Mouse (Mus musculus) CH12.LX (cell line): ENCODE measurements around the gene Capg. TPM values are rescaled to one million over a fixed set of nuclear protein-coding genes. Genes with fewer than 3 reads are reported as not detected.
A peak's percentile ranks its signal among the peaks of the same experiment; 100 is the strongest.

Experiments used
- DNase-seq: peaks from one replicate; pipeline ENCODE4 v3.0.0-alpha.2; 2013; ENCODE audit errors: extremely low read depth
- H3K27ac ChIP-seq: 2 replicates; pipeline ENCODE4 v1.5.1; 2012; ENCODE audit warnings: low read depth, mild to moderate bottlenecking, control low read depth, moderate library complexity; ENCODE audit not compliant: insufficient read depth
- H3K27me3 ChIP-seq: replicated peaks from 2 replicates; pipeline ENCODE3; 2012; ENCODE audit warnings: inconsistent platforms
- H3K36me3 ChIP-seq, 2 experiments: replicated peaks in 1 of 2; 2 replicates each; pipeline versions ENCODE3 to v1.6.1; 2012; ENCODE audit warnings: inconsistent platforms in 1 of 2, low read length in 1 of 2, mild to moderate bottlenecking in 1 of 2, mixed read lengths in 1 of 2, moderate library complexity in 1 of 2; ENCODE audit not compliant: control insufficient read depth in 1 of 2, insufficient read depth in 1 of 2
- H3K4me1 ChIP-seq, 2 experiments: 2 replicates each; pipeline ENCODE4 v1.6.1; 2012; ENCODE audit warnings: inconsistent platforms in 1 of 2, moderate library complexity in 1 of 2; ENCODE audit not compliant: insufficient read depth in 2 of 2, control insufficient read depth in 1 of 2
- H3K4me2 ChIP-seq: 2 replicates; pipeline ENCODE4 v1.6.1; 2012; ENCODE audit warnings: low read depth, mild to moderate bottlenecking, control low read depth; ENCODE audit not compliant: poor library complexity, insufficient read depth, severe bottlenecking
- H3K4me3 ChIP-seq, 3 experiments: fragments of 150-350 bp in 1 of 3; sonication (generic) in 1 of 3; replicated peaks in 1 of 3; 2 replicates each; pipeline versions ENCODE3 to v1.5.1; 2011 to 2012; ENCODE audit warnings: low read depth in 2 of 3, low read length in 2 of 3, mild to moderate bottlenecking in 2 of 3, moderate library complexity in 2 of 3, control low read depth in 1 of 3, improper control_type of control experiment in 1 of 3, inconsistent platforms in 1 of 3, mixed read lengths in 1 of 3; ENCODE audit not compliant: poor library complexity in 1 of 3
- H3K79me2 ChIP-seq: replicated peaks from 2 replicates; pipeline ENCODE4 v1.6.1; 2012; ENCODE audit warnings: mild to moderate bottlenecking, moderate library complexity; ENCODE audit not compliant: control insufficient read depth, poor library complexity, insufficient read depth, severe bottlenecking; ENCODE audit errors: extremely low read depth
- H3K9ac ChIP-seq: 2 replicates; pipeline ENCODE4 v1.6.1; 2012; ENCODE audit warnings: low read depth, mild to moderate bottlenecking, control low read depth, moderate library complexity; ENCODE audit not compliant: insufficient read depth
- H3K9me3 ChIP-seq: replicated peaks from 2 replicates; pipeline ENCODE3; 2012; ENCODE audit warnings: low read length, inconsistent platforms, mixed read lengths
- BHLHE40 ChIP-seq: IDR thresholded peaks from 2 replicates; pipeline ENCODE4 v1.6.1; 2011; ENCODE audit warnings: mild to moderate bottlenecking, low read depth, low read length, improper control_type of control experiment
- CHD2 ChIP-seq: IDR thresholded peaks from 2 replicates; pipeline ENCODE4 v1.6.1; 2011; ENCODE audit warnings: low read length, improper control_type of control experiment
- E2F4 ChIP-seq: IDR thresholded peaks from 2 replicates; pipeline ENCODE4 v1.6.1; 2011; ENCODE audit warnings: low read depth, low read length, improper control_type of control experiment; ENCODE audit not compliant: insufficient replicate concordance
- ETS1 ChIP-seq: conservative IDR thresholded peaks from 2 replicates; pipeline ENCODE4 v1.6.1; 2012; ENCODE audit warnings: low read depth, mild to moderate bottlenecking, inconsistent platforms, low read length, improper control_type of control experiment, moderate library complexity
- IRF4 ChIP-seq: IDR thresholded peaks from 2 replicates; pipeline ENCODE4 v1.6.1; 2014; ENCODE audit warnings: low read depth, mild to moderate bottlenecking, inconsistent platforms, low read length, improper control_type of control experiment
- MAZ ChIP-seq: IDR thresholded peaks from 2 replicates; pipeline ENCODE4 v1.6.1; 2012; ENCODE audit warnings: low read depth, mild to moderate bottlenecking, inconsistent platforms, low read length, improper control_type of control experiment, moderate library complexity
- MXI1 ChIP-seq: IDR thresholded peaks from 2 replicates; pipeline ENCODE4 v1.6.1; 2011; ENCODE audit warnings: mild to moderate bottlenecking, low read depth, low read length, improper control_type of control experiment
- NRF1 ChIP-seq: IDR thresholded peaks from 2 replicates; pipeline ENCODE4 v1.6.1; 2014; ENCODE audit warnings: low read depth, mild to moderate bottlenecking, inconsistent platforms, low read length, improper control_type of control experiment, moderate library complexity
- POLR2AphosphoS2 ChIP-seq: IDR thresholded peaks from 2 replicates; pipeline ENCODE4 v1.6.1; 2011; ENCODE audit warnings: low read depth, low read length, improper control_type of control experiment
- RAD21 ChIP-seq: IDR thresholded peaks from 2 replicates; pipeline ENCODE4 v1.6.1; 2011; ENCODE audit warnings: low read depth, mild to moderate bottlenecking, low read length, improper control_type of control experiment, moderate library complexity
- USF1 ChIP-seq: IDR thresholded peaks from 2 replicates; pipeline ENCODE4 v1.6.1; 2014; ENCODE audit warnings: low read depth, mild to moderate bottlenecking, inconsistent platforms, low read length, improper control_type of control experiment
- ZC3H11A ChIP-seq: IDR thresholded peaks from 2 replicates; pipeline ENCODE4 v1.6.1; 2012; ENCODE audit warnings: low read depth, mild to moderate bottlenecking, inconsistent platforms, low read length, improper control_type of control experiment
- dilution Hi-C: fragments of 300-500 bp; cut with MboI; formaldehyde crosslinking; loops from 2 replicates; pipeline ENCODE4 v1.14.3; 2020; ENCODE audit warnings: low sequenced_read_pairs; ENCODE audit not compliant: extremely low pct_unique_long_range_greater_than_20kb, extremely low pct_ligation_motif_present
- in situ Hi-C: fragments of 300-500 bp; cut with MboI; formaldehyde crosslinking; loops from 3 replicates; pipeline ENCODE4 v1.14.3; 2019; ENCODE audit warnings: low sequenced_read_pairs, low pct_ligation_motif_present, low pct_unique_long_range_greater_than_20kb, mixed read lengths
- polyA plus RNA-seq: library from polyadenylated mRNA; unstranded; fragments of >175 nt; gene quantifications from 2 replicates; pipeline ENCODE4 v1.2.1, GENCODE M21; 2012; ENCODE audit warnings: low read depth; ENCODE audit not compliant: insufficient read length
- total RNA-seq, 2 experiments: library from RNA; depleted of rRNA; stranded (reverse); fragments of 300-350 nt in 1 of 2; fragments of >200 nt in 1 of 2; gene quantifications; 2 replicates each; pipeline ENCODE4 v1.2.3; 2012 to 2014

Capg gene
- total and polyA plus RNA-seq, 3 experiments = 175 to 264 (median 196) TPM

DNA sequence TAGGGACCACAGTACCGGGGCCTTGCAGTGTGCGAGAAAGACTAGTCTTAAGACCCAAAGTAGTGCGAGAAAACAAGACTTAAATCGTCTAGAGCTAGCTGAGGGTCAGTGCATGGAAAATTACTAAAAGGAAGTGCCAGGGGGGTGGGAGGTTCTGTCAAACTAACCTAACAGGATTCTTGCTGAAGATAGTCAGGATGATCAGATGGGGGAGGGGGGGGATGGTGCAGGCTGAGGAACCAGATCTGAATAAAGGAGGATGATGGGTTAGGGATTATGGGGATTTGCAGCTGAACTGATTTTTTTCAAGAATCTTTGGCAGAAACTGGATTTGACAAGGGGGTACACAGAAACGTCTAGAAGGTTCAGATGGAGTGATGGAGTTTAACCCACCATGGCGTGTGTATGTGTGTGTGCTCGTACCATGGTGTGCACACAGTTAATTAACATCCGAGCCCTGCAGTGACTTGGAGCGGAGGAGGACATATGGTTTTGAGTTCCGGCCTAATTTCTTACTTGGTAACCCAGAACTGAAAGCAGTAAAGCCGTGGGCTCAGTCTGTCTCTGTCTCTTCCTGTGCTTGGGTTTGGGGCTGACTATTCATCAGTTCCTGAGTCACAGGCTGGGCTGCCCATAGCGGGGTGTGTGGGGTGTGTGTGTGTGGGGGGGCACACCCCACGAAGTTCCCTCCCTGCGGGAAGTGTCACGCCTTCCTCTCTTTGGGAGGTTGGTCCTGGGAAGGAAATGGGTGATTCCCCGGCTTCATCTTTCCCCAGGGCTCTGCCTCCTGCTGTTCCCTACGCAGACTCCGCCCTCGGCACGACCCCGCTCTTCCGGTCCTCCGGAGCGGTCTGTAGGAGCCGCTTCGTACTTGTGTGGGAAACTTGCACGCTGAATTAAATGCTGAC lies 8.2 kb downstream of the Capg start (continued):
- TF ChIP-seq MAZ (peak; percentile 63; the same call in 1 of the 2 replicates), CHD2 (0 out of 2 replicates have a peak, but pooled peaks have one; percentile 27), BHLHE40 (no peak; the same call in 1 of the 2 replicates), POLR2AphosphoS2 (peak; percentile 75; the same call in 1 of the 2 replicates)

DNA sequence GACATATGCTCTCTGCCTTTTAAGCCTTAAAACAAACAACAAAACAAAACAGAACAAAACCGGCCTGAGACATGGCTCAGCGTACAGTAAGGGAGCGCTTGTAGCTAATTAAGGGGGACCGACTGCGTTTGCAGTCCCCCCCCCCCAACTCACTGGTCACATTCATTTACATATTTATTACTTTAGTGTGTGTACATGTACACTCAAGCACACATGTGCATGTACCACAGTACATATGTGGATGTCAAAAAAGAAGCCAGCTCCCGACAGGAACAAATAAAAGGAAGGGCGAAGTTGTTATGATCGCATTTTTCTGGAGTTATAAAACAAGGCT lies 8.9 kb downstream of the Capg start:
- H3K27ac ChIP-seq = no peak overlapping the region; the same call in 1 of the 2 replicates
- no peak for DNase-seq
- H3K4me3 ChIP-seq = peak overlapping the region; percentile 47 to 54 (median 49)
- peak overlapping the region; percentile 41 for H3K9ac ChIP-seq
- H3K4me1 ChIP-seq = peaks cover 11 to 35% of the 10 kb centered on the region in 2 experiments
- H3K79me2 ChIP-seq = peaks cover 14% of the 10 kb centered on the region
- dilution Hi-C loops = no loop called here
- in situ Hi-C loops = no loop called here
- peaks cover 18 to 31% of the 10 kb centered on the region in 2 experiments for H3K36me3 ChIP-seq
- no peaks in the 10 kb centered on the region for H3K27me3 ChIP-seq
- TF ChIP-seq ETS1 (0 out of 2 replicates have a peak, but pooled peaks have one; percentile 1), E2F4 (no peak), MXI1 (peak; percentile 58; the same call in 1 of the 2 replicates), MAZ (no peak), USF1 (no peak), BHLHE40 (no peak; the same call in 1 of the 2 replicates), ZC3H11A (no peak), IRF4 (0 out of 2 replicates have a peak, but pooled peaks have one; percentile 2), CHD2 (0 out of 2 replicates have a peak, but pooled peaks have one; percentile 36)
- H3K4me2 ChIP-seq = peak overlapping the region; percentile 73
- no peaks in the 10 kb centered on the region for H3K9me3 ChIP-seq

DNA sequence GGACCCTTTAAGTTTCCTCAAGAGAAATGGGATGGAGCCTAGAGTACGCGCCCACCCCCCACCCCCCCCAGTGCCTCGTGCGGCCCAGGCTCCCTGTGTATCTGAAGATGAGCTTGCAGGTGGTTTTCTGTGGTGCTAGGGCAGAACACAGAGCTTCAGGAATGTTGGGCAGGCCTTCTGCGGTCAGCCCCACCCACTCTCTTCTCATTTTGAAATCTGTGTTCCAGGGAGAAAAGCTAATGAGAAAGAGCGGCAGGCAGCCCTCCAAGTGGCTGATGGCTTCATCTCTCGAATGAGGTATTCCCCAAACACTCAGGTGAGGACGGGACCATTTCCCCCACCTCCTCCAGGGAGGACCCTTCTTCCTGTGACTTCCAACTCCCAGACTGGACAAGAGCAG lies 16.6 kb downstream of the Capg start:
- H3K27ac ChIP-seq = no peak overlapping the region
- DNase-seq = no peak
- H3K79me2 ChIP-seq = no peaks in the 10 kb centered on the region
- H3K4me3 ChIP-seq = no peak overlapping the region
- peaks cover 0 to 5% of the 10 kb centered on the region in 2 experiments; a peak in 1 of 4 replicates for H3K4me1 ChIP-seq
- no peak overlapping the region for H3K4me2 ChIP-seq
- dilution Hi-C loops (no loop called here), in situ Hi-C loops (no loop called here)
- no peaks in the 10 kb centered on the region for H3K27me3 ChIP-seq
- peaks cover 52 to 77% of the 10 kb centered on the region in 2 experiments for H3K36me3 ChIP-seq
- H3K9me3 ChIP-seq = no peaks in the 10 kb centered on the region
- no peak for TF ChIP-seq RAD21
- no peak for TF ChIP-seq NRF1
- no peak overlapping the region for H3K9ac ChIP-seq
